Mouse (Mus musculus) cerebellum, postnatal 4 days (tissue): ENCODE measurements at regions not wholly inside any gene's neighbourhood (a gene's known extent, or its start where the extent isn't known, plus 50 kb on each side); places are given as distances from the start of the nearest gene placed in this dataset.

Experiments used
- DNase-seq, 2 experiments: peaks; one replicate each; pipeline ENCODE4 v3.0.0; 2022; ENCODE audit warnings: low spot score in 2 of 2, mixed read lengths in 1 of 2

DNA sequence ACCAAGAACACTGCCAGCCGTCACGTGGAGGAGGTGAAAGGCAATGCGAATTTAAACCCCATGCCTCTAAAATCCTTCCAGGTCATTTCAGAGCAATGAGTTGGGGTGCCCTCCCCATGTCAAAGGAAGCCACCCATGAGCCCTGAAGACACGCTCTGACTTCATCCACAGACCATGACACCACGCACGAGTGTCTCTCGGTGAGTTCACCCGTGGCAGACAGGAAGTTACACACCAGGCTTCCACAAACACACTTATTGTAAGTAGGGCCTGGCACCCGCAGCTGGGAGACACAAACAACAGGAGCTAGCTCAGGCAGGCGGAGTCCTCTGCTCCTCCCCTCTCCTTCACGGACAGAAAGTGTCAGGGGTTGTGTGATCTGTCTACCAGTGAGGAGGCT, 251.4 kb upstream of the Sulf2 start:
- no peak for DNase-seq

DNA sequence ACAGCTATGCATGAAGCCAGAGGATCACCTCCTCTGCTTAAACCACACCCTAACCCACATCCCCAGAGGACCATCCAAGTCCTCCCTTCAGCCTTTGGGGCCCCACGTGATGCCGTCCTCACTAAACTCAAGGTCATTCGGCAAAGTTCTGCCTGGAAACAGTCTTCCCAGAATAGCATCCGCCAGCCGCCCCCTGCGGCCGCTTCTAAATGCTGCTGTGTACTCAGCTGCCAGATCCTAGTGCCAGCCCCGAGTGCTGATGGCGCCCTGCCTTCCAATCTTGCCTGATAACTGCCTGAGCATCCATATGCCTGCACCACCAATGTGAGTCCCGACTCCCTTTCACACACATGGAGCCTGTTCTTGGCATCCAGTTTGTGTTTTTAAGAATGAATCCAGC, 247.9 kb upstream of the Sulf2 start:
- peak in 1 of 2 experiments; percentile 62 for DNase-seq

DNA sequence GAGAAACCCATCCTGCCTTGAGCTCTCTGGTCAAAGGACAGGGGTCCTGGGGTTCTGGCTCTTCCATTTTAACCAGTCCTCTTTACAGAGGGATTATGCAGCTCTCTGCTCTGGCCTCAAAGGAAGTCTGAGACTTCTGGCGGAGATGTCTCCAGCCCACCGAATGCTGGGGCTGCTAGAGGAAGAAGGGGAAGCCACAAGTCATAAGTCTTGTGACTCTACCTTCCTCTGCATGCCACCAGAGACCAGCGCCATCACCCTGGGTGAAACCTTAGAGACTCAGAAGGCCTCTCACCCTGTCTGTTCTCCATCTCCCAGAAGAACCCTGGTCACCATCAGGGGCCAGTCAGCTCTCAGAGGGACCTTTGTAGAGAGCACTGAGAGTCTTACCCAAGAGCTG, 246.4 kb upstream of the Sulf2 start:
- DNase-seq: no peak

DNA sequence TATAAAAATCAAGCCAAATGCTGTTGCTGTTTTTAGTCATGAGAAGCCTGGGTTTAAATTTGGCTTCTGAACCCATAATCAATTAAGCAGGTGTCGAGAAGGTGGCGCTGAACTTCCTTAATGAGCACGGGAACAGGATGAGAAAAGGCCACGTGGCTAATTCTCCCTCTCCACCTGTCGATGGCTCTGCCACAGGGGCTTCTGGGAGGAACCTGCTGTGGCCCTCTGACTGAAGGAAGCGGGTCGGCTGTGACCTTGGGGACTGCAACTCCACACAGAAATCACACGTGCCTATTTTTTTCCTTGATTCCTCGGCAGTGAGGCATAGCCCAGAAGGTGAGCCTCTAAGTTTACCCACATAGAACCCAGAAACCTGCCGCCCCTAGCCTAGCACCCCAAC, 244.8 kb upstream of the Sulf2 start:
- DNase-seq: no peak

DNA sequence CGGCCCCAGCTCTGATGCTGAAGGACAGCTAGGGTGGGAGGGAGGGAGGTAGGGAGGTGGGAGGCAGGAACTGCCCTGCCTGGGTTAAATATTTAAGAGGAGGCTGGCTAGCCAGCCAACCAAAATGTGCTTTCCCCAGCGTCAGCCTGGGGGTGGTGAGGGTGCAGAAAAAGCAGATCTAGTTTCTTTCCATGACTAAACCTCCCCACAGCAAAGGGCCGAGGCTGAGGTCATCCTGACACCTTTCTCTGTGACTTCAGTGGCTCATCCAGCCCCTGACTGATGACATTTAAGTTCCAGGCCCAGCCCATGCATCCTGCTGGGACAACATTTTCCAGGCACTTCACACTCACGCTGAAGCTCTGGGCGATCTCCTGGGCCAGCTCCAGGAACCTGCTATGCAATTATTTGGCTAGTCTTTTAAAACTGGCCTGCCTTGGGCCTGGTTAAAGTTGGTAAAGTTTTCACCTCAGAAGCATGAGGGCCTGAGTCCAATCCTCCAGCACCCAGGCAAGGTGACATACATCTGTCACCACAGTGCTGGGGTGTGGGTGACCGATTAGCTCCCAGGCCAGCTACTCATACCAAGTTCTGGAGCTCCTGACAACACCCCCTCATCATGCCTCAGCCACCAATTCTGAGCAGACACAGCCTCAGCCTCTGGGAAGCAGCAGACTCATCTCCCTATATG, 243.8 kb upstream of the Sulf2 start:
- DNase-seq: no peak

DNA sequence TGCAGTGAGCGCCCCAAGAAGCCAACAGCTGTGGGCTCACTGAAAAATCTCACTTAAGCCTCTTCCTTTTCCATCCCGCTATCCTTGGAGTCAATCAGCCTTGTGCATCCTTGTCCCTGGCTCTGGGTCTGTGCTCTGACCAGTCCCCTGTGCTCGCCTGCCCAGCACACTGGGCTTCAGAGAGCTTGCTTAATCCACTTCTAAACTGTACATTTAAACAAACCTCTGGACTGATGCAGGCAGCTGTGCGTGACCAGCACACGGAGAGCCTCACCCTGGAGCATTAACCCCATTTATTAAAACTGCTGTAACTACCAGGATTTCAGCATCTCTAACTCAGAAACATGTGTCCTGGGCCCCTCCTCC, 243.3 kb upstream of the Sulf2 start:
- no peak for DNase-seq

DNA sequence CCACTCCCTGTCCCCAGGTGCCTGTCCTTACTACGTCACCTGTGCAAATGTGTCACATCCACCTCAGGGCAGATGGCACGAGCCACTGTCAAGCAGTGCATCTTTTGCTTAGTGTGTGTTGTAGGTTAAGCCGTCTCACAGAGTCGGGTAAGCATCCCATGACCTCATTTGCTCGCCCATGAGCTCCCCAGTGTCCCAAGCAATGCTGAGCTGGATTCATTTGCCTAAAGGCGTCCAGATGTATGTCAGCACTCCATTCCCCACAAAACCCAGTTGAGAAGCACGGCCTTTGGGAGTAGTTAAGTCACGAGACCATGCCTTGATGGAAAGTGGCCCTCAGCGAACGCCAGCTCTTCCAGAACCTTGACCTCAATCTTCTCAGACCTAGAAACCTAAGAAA, 242.7 kb upstream of the Sulf2 start:
- DNase-seq: no peak

DNA sequence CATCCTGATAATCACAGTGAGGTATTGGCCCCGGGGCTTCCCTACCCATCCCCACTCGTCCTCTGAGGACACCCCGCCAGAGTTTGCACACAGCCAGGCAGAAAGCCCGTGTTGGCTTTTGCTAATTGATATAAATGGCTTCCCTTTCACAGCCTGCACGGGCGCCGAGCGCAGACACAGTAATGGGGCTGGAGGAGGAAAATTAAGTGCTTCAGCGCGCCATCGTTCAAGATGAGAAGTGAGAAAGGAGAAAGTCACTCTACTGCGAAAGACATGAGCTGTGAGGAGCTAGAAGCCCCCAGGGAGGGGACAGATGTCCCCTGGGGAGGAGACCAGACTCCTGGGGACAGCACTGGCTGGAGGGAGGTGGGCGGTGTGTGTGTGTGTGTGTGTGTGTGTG, 239.2 kb upstream of the Sulf2 start:
- no peak for DNase-seq

DNA sequence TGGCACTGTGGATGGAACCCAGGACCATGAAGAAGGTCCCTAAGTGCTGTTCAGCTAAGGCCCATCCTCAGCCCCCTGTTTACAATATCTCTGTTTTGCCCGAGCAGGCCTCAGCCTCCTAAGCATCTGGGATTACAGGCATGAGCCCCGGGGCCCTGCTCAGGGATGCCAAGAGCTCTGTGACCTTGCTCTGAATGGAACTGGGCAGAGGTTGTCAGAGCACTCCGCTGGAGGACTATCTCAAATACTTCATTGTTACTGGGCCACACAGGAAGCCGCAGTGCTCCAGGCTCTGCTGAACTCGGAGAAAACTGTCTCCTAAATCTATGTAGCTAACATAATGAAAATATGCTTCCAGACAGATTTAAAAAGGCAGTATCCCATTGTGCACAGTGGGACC, 235.7 kb upstream of the Sulf2 start:
- DNase-seq: no peak

DNA sequence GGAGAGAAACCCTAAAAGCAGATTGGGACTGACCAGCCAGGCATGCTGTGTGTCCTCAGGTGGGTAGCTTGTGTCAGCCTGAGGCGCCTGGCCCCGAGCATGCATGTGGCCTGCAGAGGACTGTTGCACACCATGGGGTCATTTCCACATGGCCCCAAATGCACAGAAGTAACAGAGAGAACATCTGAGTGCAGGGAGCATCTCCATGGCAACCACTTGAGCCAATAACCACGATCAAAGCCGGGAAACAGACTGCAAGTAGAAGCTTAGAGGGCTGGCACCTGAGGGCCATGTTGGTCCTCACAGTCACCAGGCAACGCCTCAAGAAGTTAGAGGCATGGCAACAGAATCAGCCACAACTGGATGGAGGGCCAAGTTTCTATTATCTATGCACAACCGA, 232.6 kb upstream of the Sulf2 start:
- no peak for DNase-seq

DNA sequence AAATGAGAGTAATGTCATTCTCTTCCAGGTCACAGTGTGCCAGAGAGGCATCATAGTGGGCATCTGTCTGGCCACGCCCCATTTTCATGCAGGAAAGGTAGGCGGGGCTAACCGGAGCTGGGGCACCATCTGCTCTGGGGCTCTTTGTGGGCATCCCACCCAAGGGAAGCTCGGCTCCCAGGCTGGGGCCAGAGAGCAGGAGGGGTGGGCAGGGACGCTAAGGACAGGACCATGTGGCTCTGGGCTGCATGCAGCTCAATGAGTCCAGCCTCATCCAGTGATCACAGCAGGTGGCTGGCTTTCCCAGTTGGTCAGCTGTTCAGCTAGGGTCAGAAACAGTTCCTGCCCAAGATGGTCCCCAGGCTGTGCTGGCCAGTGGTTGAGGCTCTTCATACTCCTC, 231.4 kb upstream of the Sulf2 start:
- DNase-seq: no peak

DNA sequence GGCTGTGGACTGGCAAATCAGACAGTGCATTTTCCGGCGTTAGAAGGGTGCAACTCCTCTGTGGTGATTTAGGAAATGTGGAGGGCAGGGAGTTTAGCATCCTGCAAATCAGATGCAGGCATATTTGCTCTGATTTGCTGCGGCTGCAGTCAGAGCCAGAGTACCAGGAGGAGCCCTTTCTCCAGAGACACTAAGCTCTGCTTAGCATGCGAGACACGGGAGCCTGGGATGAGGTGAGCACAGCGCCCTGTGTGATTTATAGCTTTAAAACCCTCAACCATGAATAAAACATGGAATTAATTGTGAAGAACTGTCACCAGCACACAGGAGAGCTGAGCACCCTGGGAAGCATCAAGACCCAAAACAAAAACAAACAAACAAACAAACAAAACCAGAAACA, 229.1 kb upstream of the Sulf2 start:
- DNase-seq: no peak

DNA sequence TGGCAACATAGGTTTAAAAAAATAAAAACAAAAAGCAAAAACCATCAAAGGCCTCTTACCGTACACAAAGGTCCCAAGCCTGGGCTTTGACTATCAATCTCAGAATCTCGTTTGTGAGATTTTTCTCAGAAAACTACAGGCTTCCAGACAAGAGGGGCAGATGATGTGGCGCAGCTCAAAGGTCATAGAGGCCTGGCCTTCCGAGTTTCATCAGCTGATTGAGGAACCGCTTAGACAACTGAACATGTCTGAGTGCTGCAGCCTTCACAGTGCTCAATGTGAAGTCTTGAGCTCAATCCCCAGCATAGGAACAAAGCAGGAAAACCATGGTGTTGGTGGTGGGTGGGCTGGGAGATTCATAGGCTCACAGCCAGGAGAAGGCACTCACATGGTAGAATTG, 227.9 kb upstream of the Sulf2 start:
- no peak for DNase-seq

DNA sequence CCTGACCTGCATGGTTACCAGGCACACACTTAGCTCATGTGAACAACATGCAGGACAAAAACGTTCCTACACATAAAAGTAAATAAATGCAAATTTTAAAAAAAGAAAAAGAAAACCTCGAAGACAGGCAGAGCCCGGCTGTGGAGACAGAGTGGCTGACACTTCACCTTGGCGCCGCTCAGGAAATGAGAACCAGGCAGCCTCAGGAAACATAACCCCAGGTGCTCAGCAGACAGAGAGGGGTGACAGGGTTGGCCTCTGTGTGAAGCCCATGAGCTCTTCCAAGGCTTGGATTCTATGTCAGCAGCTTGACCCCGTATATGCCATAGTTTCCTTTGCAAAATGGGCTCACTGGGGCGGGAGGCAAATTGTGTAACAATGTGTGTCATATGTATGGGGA, 226.7 kb upstream of the Sulf2 start:
- DNase-seq: no peak

DNA sequence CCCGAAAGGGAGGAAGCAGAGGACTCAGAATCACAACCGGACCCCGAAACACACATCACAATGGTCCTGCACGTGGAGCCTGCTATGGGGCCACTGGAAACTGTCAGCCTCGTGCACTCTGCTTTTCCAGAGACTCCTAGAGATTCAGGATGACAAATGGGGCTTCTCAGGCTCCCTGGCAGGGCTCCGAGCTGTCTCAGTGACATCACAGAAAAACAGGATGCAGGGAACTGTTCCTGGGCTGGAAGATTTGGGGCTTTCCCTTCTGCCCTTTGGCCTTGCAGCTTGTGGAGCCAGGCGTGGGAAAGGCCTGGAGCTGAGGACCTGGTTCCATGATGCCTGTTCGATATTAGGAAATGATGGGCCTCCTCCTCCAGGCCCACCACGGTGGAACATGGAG, 225.4 kb upstream of the Sulf2 start:
- no peak for DNase-seq

DNA sequence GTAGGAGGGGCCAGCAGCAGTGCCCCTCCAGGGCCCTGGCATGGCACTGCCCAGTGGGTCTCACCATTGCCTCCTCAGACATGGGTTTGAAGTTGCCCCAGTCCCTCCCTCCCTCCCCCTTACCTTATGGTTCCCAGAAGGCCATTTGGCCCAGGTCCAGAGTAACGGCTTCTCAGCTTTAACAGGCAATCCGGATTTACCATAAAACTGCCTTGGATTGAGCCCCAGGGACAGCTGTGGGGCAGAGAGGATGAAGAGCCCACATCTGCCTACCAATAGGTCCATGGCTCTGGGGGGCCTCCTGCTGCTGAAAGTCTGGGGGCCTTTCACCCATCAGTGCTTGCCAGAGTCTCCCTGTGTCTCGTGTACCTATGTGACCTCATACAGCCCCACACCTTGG, 222.9 kb upstream of the Sulf2 start:
- no peak for DNase-seq

DNA sequence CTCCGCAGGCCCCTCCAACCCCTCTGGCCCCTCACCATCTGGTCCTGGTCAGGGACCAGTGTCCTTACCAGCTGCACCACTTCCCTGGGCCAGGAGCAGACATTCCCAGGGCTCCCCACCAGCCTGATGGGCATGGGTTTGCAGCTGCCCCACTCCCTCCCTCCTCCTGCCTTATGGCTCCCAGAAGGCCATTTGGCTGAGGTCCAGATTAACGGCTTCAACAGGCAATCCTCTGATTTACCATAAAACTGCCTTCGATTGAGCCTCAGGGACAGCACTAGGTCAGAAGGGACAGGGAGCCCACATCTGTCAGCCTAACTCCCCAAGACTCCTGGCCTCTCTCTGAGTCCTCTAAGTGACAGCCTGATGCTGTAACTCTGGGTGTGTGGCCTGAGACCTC, 221.9 kb upstream of the Sulf2 start:
- DNase-seq: peak in 1 of 2 experiments; percentile 68

DNA sequence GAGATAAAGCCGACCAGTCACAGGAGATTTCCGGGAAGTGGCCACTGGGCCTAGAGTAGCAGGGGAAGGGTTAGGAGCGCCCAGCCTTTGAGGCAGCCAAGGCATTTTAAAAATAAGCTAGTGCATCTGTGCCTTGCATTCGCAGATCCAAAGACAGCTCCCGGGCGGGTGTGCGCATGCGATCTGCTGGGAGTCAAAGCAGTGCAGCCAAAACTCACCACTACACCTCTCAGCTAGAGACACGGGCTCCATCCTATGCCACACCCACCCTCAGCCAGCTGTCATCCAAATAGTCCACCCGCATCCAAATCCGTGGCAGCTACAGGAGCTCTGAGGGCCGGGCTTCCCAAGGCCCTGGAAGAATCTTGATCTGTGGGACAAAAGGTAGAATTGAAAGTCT, 220.2 kb upstream of the Sulf2 start:
- DNase-seq: no peak

DNA sequence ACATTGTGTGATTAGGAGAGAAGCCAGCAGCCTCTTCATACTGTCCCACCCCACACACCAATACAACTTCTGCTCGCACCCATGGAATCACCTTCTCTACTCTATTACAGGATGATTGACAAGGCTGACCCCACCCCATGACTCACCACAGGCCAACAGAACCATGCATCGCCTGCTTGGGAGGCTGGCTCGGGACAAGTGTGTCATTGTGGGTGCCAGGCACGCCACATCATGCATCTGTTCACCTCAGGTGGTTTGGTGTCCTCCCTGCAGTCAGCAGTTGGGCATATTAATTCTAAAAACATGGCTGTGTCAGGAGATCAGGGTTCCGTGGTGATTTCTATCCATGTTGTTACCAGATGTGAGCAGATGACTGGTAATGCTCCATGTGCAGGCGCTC, 215.3 kb upstream of the Sulf2 start:
- no peak for DNase-seq

DNA sequence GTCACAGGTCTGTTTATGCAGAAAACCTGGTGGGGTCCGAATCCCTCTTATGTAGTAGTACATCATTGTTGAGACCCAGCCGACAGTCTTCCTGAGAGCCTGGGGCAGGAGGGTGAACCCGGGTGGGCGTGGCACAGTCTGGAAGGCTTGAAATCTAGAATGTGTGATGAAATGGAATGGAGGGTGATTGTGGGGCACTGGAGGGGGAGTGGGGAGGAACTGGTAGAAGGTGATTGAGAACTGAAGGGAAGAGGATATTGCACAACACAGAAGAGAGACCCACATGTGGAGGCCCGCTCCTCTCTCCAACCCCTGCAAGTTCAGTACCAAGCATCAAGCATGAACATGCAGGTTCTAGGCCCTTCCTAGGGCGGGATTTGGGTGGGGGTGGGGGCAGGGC, 206.2 kb upstream of the Sulf2 start:
- DNase-seq: no peak

DNA sequence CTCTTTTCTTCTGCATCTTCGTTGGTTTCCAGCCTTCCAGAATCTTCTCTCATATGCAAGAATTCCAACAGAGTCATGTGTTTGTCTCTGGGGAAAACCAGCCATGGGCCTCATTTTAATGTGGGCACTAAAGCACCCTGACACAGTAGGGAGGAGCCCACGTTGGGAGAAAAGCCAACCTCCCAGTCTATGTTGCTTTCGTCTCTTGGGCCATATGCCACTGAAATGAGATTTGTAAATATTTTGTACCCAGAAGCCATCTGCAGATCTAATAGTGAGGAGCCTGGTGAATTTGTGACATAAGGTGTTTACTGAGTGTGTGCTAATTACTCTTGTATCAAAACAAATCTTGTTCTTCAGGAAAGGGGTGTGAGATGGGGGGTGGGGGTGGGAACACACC, 205.3 kb upstream of the Sulf2 start:
- DNase-seq: no peak

DNA sequence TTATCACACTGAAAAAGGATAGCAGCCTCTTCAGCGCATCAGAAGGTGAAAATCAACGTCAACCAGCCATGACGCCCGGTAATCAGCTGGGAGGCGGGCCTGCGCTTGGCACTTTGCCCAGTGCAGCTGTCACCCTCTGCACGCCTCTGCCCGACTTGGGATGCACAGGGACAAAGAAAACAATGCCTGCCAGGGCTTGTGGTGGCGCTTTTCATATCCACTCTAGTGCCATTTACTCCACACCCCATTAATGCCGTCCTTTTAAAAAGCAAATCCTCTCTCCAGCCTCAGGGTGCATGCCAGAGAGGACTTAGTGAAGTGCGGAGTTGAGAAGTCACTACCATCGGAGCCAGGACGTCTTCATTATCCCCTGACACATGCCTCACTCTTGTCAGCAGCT, 204.5 kb upstream of the Sulf2 start:
- peak in 1 of 2 experiments; percentile 38 for DNase-seq

DNA sequence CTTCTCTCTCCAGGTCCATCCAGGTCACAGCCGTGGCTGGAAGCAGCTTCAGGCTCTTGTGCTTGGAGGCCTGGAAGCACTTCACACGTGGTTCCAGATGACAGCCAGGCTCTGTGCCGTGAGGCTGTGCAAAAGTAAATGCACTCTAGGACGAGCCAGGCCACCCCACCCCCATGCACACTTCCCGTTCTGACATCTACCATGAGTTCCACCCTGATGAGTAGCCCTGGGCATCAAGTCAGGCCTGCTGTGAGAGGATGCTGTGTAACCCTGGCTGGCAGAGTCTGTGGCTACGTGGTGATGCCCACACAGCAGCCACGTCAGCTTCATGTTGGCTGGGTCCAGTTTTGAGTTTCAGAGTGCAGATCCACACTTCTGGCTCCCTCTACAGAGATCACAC, 202.4 kb upstream of the Sulf2 start:
- no peak for DNase-seq

DNA sequence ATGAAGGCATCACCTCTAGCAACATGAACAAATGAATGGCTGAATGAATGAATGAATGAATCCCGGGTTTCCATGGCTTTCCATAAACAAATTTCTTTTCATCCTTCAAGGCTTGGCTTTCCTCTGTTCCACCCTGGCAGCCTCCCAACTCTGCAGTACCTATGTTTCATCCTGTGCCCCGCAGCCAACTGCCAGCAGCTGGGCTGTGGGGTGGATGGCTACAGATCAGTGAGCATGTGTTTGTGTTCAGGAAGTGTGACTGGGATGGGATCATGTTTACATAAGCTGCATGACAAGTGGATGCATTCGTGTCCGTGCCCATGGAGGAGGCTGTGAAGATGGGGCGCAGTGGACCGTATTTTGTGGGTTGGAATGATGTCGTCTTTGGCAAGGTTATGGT, 200.5 kb upstream of the Sulf2 start:
- DNase-seq: peak in 1 of 2 experiments; percentile 31

DNA sequence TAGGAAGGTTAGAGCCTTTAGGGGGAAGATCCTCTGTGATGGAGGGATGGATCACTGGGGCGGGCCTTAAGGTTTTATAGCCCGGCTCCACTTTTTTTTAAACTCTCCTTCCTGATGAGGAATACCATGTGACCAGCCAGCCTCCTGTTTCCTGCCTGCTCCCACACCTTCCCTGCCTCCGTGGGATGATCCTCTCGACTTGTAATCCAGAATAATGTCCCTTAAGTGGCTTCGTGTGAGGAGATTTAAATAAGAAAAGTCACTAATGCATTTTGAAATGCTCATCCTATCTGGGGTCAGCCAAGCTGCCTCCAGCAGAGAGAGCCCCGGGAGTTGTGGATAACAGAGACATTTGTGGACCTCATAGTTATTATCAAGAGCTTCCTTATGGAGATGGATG, 200.0 kb upstream of the Sulf2 start:
- DNase-seq: no peak
